Mouse (Mus musculus) large intestine, adult 2 months (tissue): ENCODE measurements at regions not wholly inside any gene's neighbourhood (a gene's known extent, or its start where the extent isn't known, plus 50 kb on each side); places are given as distances from the start of the nearest gene placed in this dataset.

Experiments used
- DNase-seq: peaks from one replicate; pipeline ENCODE4 v3.0.0-alpha.2; 2012; ENCODE audit warnings: low read depth, low spot score
- WGBS: fragments of 180-500 bp; shearing (Covaris S2); methylation state at CpG from one replicate; pipeline ENCODE4 v1.1.7; 2018; 5-methylcytosine and 5-hydroxymethylcytosine counted together

GRCm38 (mm10) chr12:91915486-91915885 is 66.5 kb upstream of the Sel1l start:
- no peak for DNase-seq
- 67% methylated on average over 3 of the region's 3 CpGs for WGBS

- DNase-seq: no peak
Observed at GRCm38 (mm10) chr12:91910529-91910928, 61.6 kb upstream of the Sel1l start.

More at GRCm38 (mm10) chr12:91910529-91910928, 61.6 kb upstream of the Sel1l start:
- 12% methylated on average over 8 of the region's 8 CpGs for WGBS
